Mouse (Mus musculus): ENCODE data around the gene Gm10382.

GRCm38 (mm10) chr5:125383637-125384420 is 5.3 kb upstream of the Gm10382 start:
- TF ChIP-seq ZNF384 (IDR thresholded peaks at IDR 0.05; ENCODE audit: low read depth, low read length): no peak
- TF ChIP-seq ZC3H11A (IDR thresholded peaks at IDR 0.05; ENCODE audit: borderline replicate concordance, low read depth, low read length): no peak
- TF ChIP-seq MAFK (IDR thresholded peaks at IDR 0.05; ENCODE audit: insufficient read depth, low read depth, low read length): no peak

Measured in ES-E14 (cell line).